Mouse (Mus musculus) MN1 (cell line): ENCODE results near the gene Arid3a.
A peak's percentile ranks its signal among the peaks of the same experiment; 100 is the strongest.

Source experiments
- DNase-seq: peaks from one replicate; pipeline ENCODE4 v3.0.0-alpha.2; 2016; ENCODE audit warnings: low spot score

Arid3a gene

DNA sequence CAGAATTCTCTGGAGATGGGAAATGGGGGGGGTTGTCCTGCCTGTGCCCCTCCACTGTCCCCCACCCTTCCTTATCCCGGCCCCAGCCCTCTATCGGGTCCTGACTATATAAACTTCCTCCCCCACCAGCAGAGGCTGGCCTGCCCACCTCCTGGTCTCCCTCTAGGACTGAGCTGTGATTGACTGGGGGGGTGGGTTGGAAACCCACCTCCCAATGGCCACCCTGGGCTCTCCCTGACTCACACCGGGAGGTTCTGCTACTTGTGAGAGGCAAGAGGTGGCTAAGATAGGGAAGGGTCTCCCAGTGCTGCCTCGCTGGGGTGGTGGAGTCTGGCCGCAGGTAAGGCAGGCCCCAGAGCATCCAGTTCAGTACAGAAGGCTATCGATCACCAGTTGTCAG is 20.7 kb downstream of the Arid3a start:
- DNase-seq = no peak

DNA sequence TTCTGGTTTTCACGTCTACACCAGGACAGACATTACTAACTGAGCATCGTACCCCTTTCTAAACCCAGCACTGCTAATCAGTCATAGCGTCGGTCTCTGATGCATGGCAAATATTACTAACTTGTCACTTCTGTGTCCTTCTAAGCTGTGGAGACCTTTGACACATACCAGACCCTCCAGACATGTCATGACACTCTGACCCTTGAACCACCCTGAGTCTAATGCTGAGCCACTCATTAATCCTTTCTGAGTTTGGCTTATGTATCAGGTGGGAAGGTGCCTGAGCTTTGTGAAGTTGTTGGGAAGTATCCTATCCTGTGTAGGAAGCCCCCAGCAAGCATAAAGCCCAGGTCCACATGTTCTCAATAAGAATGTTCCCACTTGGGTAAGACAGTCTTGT is 23.0 kb downstream of the Arid3a start:
- DNase-seq = no peak

DNA sequence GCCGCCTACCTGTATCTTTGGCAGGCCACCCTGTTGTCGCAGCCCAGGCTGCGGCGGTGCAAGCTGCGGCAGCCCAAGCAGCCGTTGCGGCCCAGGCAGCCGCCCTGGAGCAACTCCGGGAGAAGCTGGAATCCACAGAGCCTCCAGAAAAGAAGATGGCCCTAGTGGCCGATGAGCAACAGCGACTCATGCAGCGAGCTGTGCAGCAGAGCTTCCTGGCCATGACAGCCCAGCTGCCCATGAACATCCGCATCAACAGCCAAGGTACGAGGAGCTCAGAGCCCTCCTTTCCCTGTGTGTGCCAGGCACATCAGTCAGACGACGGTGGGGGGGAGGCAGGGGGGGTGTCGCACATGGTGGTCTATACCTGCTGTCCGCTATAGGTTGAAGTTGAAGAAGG is 23.8 kb downstream of the Arid3a start:
- no peak for DNase-seq

DNA sequence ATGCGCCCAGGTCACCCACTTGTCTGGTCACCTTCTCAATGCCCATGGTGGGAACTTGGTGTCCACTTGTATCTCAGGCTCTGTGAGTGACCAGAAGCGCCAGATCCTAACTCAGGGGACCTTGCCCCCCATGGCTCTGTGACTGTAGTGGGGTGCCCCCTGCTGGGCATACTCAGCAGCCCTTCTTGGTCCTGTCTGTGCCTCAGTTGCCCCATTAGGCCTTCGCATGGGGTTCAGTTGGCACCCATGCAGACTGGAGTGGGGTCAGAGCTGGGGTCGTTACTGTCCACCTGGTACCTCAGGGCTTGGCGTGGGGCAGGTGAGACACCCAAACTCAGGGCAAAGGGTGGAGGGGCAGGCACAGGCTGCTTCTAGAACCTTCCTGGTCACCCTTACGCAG is 27.1 kb downstream of the Arid3a start:
- no peak for DNase-seq

DNA sequence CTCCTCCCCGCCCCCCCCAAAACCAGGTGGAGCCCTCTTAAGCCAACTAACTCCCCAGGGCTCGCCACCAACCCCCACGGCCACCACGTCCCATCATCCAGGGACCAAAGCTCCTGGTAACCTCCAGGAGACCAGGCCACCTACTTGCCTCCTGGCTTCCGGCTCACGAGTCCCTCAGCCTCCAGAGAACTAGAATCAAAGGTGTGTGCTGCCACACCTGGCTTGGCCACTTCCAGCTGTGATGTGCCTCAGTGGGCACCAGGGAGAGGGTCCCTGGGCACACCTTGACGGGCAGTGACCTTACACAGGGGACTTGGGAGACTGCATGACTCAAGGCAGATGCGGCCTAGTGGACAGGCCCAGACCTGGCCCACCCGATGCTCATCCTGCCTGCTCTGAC is 28.8 kb downstream of the Arid3a start:
- no peak for DNase-seq

DNA sequence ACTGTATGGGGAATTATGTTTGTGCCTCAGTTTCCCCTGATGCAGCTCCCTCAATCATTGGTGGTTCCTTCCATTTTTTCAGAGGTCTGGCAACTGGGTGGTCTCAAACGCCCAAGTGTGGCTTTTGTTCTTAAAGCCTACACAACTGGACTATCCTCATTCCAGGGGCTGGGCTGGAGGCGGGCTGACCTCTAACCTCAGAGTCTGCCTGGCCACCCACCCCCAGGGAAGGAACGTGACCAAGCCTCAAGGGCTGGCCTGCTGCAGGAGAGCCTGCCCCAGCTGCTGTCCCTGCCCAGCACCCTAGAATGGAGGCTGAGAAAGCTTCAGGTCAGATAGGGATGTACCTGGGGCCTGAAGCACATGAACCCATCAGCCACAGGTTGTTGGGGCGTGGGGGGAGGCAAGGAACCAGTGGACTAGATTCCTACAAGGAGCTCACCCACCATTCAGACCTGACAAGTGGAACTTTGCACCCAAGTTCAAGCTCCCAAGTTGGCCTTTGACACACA is 29.9 kb downstream of the Arid3a start:
- DNase-seq = no peak

DNA sequence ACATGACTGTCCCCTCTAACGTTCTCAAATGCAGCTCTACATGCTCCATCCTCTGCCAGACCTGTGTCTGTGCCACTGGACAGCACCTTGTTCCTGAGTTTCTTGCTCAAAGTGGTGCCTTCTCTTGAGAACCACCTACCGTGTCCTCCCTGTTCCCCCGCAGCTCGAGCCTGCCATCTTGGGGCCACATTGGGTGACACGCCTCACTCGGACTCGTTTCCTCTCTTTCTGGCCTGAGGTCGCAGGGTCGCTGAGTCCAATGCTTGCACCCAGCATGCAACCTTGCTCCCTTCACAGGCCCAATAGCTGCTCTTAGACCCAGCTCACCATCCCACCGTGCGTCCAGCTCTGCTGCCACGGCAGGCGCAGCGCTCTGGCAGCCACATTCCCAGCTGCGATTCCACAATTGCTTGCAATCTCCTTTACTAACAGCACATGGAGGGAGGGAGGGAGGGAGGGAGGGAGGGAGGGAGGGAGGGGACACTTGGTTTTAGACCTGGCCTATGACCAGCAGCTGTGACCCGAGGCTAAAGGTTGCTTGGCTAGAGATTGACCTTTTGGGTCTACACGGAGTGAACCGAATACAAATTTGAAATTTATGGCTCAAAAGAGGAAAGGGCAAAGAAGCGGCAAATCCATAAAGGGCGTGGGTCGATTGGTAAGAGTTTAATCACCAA is 31.4 kb downstream of the Arid3a start:
- DNase-seq = peak; percentile 93

DNA sequence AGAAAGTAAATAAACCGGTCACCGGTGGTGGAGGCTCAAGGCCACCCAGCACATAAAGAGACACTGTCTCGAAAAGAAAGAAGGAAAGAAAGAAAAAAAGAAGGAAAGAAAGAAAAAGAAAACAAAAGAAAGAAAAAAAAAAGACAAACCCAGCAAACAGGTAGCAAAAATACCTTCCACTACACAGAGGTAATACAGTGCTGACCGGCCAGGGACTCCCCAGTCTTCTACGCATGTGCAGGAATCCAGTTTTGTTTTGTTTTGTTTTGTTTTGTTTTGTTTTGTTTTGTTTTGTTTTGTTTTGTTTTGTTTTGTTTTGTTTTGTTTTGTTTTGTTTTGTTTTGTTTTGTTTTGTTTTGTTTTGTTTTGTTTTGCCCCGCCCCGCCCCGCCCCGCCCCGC is 32.6 kb downstream of the Arid3a start:
- peak; percentile 54 for DNase-seq

DNA sequence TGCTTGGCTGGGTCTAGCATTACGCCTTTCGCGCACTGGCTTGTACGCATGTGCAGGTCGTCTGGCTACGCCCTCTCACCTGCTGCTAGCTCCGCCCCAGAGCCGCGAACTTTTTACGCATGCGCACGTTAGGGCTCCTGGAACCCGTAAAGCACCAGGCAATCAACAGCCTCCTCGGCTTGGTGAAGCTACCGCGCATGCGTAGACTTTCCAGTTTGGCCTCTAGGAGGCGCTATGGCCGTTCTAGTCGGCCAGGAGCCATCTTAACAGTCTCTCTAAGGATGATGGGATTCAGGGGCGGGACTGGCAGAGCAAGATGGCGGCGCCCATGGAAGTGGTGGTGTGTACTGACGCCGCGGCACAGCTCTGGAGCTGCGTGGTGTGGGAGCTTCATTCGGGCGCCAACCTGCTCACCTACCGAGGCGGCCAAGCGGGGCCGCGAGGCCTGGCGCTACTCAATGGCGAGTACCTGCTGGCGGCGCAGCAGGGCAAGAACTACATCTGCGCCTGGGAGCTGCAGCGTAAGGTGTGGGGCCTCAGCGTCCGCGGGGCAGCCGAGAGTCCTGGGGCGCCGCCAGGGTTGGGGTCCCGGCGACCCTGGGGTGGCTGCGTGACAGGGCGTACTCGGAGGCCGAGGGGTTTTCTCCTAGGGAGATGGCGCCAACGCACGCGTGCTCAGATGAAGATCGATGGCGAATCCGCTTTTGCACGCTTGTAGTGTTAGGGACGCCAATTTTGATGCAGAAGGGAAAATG is 33.2 kb downstream of the Arid3a start, which contains the start of gene Wdr18:
Wdr18 (plus strand) TSS at position 306 of the 755 bp plus-strand sequence.
- DNase-seq = peak; percentile 100

DNA sequence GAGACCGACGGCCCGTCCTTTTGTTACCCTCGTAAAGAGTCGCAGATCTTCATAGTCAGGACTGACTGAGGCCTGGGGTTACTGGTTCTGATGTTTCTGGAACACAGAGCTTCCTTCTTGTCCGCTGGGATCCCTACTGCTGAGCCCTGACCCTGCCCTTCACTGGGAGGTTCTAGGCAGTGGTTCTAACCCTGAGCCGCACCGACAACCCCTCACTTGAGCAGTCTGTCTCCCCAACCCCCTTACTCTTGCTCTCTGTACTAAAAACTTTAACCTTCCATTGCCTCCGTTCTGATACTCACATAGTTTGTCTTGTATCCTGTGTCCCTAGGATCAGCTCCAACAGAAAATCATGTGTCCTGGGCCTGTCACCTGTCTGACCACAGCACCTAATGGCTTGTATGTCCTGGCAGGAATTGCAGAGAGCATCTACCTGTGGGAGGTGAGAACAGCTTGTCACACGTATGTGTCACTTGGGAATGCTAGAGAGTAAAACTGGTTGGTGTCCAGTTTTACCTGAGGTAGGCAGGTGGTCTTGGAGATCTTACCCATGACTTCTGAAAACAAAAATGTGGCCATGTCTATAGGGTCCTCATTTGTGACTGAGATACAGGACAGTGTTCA is 33.9 kb downstream of the Arid3a start:
- no peak for DNase-seq

DNA sequence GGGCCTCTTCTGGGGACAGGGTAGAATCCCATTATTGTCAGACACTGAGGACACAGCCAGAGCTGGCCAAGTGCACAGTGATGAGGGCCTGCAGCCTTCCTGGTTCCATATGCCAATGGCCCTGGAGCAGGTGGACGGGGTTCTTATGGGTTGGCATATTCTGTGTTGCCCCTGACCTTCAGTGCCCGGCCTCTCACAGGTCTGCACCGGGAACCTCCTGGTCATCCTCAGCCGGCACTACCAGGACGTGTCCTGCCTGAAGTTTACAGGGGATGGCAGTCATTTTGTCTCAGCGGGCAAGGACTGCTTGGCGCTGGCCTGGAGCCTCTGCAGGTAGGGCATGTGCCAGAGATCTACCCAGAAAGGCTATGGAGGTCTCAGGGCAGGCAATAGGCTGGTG is 37.9 kb downstream of the Arid3a start:
- DNase-seq = no peak

DNA sequence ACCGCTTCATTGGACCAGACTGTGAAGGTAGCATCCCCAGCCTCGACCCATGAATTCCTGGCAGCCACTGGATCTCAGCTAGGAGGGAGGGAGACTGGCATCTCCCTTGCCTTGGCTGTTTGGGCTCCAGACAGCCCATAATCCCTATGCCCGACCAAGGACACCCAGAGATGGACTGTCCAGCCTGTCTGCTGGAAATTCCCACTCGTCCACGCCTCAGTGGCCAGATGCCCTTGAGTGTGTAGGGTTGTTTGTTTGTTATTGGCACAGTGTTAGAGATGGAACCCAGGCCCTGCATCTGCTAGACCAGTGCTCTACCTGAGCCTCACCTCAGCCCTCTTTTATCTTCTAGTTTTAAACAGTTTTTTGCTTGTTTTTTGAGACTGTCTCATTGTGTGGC is 38.5 kb downstream of the Arid3a start:
- DNase-seq = peak; percentile 53

DNA sequence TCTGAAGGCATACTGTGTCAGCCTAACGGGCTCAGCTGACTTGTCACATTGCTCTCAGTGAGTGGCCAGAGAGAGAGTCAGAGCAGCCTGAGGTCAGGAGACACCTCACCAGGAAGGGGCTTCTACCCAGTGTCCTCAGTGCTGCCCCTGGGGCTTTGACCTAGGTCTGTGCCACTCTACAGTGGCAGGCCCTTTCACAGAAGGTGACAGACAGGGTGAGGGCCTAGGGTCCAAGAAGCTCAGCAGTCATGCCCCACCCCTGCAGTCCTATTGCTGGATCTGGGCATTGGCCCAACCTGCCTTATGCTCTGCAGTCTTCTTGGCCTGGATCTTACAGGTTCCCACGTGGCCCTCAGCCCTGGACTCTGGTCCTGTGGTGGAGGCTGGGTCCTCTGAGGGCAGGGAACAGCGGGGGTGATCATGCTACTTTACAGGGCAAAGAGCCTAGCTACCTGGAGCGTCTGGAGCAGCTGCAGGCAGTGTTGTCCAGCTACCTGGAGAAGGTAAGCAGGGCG is 40.1 kb downstream of the Arid3a start:
- DNase-seq = peak; percentile 80

DNA sequence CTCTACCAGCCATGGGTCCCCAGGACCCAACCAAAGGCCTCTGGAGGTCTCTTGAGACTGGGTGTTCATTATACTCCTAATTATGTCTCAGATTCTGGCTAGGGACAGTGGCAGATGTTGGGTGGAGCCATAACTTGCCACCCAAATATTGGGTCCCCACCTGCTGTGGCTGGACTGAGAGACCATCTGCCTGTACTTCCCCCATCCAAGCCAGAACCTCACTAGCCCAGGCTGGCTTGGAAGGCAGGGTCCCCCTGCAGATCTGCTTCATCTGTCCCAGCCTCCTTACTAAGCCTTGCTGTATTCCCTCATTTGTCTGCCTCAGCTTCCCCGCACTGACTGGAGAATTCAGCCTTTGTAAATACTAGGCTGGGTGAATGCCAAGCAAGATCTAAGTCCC is 41.3 kb downstream of the Arid3a start:
- no peak for DNase-seq

DNA sequence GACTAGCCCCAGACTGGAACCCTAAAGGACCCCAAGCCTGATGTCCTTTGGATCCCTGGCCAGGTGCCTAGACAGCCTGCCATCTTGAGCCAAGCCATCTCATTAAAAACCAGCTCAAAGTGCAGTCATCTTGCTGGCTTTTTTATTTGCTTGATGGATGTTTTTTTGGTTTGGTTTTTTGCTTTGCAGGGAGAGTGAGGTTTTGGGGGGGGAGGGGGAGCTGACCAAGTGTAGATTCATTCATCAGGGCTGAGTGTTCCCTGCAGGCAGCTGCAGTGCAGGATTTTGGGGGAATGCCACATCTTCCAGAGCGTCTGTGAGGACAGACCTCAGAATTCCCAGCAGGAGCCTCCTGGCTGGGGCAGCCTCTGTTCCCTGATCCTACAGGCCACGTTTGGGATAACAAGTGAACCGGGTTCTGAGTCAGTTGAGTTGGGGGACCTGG is 42.3 kb downstream of the Arid3a start:
- peak; percentile 54 for DNase-seq

DNA sequence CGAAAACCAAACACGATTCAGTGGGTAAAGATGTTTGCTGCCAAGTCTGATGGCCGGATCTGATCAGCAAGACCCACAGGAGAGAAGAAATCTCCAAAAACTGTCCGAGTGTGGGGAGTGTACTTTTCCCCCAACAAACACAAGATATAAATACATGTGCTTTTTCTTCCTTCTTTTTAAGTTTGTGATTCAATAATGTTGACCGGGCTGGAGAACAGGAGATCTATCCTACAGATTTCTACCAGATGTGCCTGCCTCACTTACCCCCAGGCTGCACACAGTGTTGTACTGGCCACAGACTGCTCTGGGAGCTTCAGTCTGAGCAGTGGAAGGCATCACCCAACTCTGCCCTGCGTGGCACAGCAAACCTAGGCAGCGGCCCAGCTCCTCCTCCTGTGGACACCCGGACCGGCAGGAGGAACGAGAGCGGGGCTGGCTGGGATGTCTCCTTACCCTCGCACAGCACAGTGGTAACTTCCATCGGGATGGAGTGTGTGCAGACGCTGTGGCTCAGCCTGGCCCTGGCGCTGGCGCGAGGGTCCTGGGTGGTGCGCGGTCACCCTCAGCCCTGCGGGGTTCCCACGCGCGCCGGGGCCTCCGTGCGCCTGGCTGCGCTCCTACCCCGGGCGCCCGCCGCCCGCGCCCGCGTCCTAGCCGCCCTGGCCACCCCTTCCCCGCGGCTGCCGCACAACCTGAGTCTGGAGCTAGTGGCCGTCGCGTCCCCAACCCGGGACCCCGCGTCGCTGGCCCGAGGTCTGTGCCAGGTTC is 43.8 kb downstream of the Arid3a start, which contains the start of gene Grin3b:
Grin3b (plus strand) TSS at position 301 of the 768 bp plus-strand sequence.
- no peak for DNase-seq

DNA sequence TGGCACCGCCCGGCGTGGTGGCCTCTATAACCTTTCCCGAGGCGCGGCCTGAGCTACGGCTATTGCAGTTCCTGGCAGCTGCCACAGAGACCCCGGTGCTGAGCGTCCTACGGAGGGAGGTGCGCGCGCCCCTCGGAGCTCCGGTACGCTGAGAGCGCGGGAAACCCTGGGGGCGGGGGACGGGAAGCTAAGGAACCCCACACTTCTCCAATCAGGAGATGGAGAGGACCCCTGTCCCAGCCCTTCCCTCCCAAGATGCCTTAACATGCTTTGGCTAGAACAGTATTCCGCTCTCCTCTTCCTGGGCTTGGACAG is 44.3 kb downstream of the Arid3a start:
- no peak for DNase-seq

DNA sequence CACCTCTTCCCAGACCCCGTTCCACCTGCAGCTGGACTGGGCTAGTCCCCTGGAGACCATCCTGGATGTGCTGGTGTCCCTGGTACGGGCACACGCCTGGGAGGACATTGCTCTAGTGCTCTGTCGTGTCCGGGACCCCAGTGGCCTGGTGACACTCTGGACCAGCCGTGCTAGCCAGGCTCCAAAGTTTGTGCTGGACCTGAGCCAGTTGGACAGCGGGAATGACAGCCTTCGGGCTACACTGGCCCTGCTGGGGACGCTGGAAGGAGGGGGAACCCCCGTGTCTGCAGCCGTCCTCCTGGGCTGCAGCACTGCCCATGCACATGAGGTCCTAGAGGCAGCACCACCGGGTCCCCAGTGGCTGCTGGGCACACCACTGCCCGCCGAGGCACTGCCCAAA is 46.0 kb downstream of the Arid3a start:
- DNase-seq = no peak

DNA sequence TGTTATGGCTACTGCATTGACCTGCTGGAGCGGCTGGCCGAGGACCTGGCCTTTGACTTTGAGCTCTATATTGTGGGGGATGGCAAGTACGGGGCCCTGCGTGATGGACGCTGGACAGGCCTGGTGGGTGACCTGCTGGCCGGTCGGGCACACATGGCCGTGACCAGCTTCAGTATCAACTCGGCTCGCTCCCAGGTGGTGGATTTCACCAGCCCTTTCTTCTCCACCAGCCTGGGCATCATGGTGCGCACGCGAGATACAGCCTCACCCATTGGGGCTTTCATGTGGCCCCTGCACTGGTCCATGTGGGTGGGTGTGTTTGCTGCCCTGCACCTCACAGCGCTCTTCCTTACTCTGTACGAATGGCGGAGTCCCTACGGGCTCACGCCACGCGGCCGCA is 47.2 kb downstream of the Arid3a start:
- no peak for DNase-seq

DNA sequence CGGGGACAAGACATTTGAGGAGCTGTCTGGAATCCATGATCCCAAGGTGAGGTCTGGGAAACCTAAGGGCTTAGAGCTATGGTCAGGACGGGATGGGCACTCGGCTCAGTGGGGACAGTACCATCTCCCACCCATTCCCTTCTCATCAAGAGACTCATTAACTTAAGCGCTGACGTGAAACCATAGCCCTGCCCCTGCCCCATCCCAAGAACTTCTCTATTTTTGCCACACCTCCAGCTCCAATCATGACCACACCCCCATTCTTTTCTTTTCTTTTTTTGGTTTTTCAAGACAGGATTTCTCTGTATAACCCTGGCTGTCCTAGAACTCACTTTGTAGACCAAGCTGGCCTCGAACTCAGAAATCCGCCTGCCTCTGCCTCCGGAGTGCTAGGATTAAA is 47.8 kb downstream of the Arid3a start:
- no peak for DNase-seq

DNA sequence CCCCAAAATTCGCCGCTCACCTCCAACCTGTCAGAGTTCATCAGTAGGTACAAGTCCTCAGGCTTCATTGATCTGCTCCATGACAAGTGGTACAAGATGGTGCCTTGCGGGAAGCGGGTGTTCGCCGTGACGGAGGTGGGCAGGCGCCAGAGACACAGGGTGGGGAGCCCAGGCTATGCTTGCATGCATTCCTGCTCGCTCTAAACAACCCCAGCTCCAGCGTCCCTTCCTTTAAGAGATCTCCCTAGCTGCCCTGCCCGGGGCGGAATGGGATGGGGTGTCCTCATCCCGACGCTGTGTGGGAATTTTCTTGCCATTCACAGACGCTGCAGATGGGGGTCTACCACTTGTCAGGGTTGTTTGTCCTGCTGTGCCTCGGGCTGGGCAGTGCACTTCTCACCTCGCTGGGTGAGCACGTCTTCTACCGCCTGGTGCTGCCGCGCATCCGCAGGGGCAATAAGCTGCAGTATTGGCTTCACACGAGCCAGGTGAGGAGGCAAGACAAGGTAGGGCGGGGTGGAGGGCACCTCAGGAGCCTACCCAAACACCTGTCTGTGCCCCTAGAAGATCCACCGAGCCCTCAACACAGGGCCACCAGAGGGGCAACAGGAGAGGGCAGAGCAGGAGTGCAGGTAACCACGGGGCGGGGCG is 49.4 kb downstream of the Arid3a start:
- no peak for DNase-seq

DNA sequence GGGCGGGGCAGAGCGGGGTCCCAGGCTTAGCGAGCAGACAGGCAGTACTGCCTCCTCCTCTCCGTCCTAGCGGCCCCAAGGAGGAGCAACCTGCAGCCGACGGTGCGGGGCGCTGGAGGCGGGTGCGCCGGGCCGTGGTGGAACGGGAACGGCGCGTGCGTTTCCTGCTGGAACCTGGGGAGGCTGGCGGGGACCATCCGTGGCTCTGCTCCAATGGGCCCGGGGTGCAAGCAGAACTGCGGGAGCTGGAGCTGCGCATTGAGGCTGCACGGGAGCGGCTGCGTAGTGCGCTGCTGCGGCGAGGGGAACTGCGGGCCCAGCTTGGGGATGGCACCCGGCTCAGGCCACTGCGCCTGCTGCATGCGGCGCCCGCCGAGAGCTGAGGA is 49.9 kb downstream of the Arid3a start:
- no peak for DNase-seq
